Mouse (Mus musculus): ENCODE results near the gene Utp15.

Utp15 gene

DNA sequence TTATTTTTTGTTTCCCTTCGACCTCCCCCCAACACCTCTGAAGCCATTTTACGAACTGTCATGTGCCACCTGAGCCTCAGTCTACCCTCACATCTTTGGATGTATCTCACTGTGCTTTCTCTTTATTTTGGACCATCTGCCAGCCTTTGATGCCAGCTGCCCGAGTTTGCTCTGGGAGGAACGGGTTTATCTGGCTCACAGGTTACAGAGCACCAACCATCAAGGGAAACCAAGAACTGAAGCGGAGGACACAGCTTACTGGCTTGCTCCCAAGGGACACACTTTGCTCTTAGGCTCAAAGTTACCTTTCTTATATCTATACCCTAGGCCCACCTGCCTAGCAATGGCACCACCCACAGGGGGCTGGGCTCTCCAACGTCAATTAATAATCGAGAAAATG is 17.5 kb downstream of the Utp15 start:
- DNase-seq: no peak

- no peak for DNase-seq
These were observed 18.1 kb downstream of the Utp15 start for GRCm38 (mm10) chr13:98244571-98245350.

- no peak for DNase-seq
These were observed 21.1 kb downstream of the Utp15 start for GRCm38 (mm10) chr13:98241531-98242282.

DNA sequence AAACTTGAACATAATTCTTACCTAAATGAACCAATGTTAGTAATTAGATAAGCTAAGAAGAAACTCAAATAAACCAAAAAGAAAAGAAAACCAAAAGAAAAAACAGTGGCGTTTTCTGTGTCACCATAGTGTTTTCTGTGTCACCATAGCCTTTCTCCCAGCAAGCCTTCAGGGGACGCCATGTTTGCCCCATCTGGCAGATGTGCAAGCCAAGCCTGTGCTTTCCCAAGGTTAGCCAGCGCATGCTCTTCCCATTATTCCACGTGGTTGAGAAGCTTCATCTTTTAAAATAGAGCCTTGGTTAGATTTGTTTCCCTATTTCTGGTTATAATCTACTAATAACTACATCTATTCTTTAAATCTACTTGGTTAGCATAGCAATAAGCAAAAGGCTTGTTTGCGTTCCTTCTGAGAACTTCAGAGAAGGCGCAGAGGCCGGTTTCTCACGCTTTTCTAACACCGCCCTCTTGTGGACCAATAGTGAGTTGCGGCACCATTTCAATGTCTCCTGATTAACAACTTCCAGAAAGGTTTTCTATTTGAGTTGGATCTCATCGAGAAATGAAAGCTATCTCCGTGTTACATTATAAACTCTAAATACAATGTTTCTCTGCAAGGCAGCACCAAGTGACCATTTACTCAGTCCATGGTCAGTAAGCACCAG is 22.7 kb downstream of the Utp15 start:
- peak; percentile 76 for DNase-seq

GRCm38 (mm10) chr13:98235451-98235850 is 27.4 kb downstream of the Utp15 start:
- no peak for DNase-seq

DNA sequence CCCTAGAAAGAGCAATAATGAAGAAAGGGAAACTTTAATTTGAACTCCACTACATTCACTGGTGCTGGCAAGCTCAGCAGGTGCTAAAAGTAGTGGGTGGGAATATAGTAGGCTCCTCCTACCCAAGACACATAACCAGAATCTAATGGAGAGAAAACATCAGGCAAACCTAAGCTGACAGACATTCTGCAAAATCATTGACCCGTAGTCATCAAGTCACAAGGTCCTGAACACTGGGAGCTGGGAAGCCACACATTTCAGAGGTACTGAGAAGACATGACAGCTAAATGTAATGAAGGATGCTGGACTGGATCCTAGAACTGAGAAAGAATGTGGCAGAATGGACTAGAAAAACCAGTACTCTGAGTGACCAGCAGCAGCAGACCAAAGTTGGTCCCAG is 32.3 kb downstream of the Utp15 start:
- no peak for DNase-seq

GRCm38 (mm10) chr13:98226225-98226624 is 36.6 kb downstream of the Utp15 start:
- no peak for DNase-seq

DNA sequence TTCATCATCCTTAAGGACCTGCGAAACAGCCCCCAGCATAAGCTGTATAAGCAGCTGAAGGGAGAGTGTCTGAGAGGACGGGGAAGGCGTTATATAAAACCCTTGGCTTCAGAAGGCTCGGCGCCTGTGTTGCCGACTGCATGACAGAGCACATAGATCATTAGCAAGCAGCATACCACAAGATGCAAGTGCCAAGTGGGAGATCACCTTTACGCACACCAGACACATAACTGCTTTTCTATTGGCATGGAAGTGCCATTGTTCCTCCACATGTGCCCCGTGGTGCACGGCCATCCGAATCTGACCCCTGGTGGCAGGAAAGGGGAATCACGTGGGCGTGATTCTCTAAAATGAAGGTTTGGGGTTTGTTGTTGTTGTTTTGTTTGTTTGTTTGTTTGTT is 40.0 kb downstream of the Utp15 start:
- DNase-seq: peak; percentile 43

DNA sequence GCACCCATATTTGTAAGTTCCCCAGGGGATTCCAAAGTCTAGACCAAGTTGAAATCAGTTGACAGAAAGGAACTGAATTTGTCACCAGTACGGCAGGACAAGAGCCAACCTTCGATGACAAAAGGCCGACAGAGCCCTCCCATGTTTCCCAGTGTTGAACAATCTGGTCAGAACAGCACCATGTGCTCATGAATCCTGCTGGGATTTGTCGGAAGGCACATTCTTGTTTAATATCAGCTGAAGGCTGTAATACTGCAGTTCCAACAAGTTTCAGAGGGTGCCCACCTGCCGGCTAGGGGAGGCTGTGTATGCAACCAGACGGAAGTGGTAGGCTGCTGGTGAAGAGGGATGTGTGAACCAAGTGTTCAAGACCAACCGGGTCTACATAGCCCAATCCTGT is 52.7 kb downstream of the Utp15 start:
- no peak for DNase-seq

- peak; percentile 60 for DNase-seq
These were observed 54.0 kb downstream of the Utp15 start for GRCm38 (mm10) chr13:98208842-98209241.

- no peak for DNase-seq
These were observed 56.3 kb downstream of the Utp15 start for GRCm38 (mm10) chr13:98206546-98206870.

GRCm38 (mm10) chr13:98205771-98206545 is 56.9 kb downstream of the Utp15 start, which contains the start of gene Arhgef28:
TSS of gene Arhgef28 (minus strand) at chr13:98206439.
- peak; percentile 74 for DNase-seq

GRCm38 (mm10) chr13:98205111-98205510 is 57.7 kb downstream of the Utp15 start:
- no peak for DNase-seq

GRCm38 (mm10) chr13:98204371-98204770 is 58.5 kb downstream of the Utp15 start:
- DNase-seq: no peak

- no peak for DNase-seq
These were observed 61.4 kb downstream of the Utp15 start for GRCm38 (mm10) chr13:98201436-98201835.

Data from thymus, postnatal 4 days (tissue).